Mouse (Mus musculus) hindbrain, embryonic 11.5 days (tissue): ENCODE results near the gene Cyp4f37. TPM values are rescaled to one million over a fixed set of nuclear protein-coding genes. Genes with fewer than 3 reads are reported as not detected.

Experiments
- ATAC-seq: fragments of 200-750 bp; cut with Nextera tagmentation; 2 replicates; pipeline ENCODE4 v1.8.0; 2017; ENCODE audit warnings: mild to moderate bottlenecking, moderate TSS enrichment, moderate library complexity; ENCODE audit not compliant: low FRiP score
- DNase-seq: peaks from one replicate; pipeline ENCODE4 v3.0.0-alpha.2; 2015; ENCODE audit warnings: low spot score
- H3K27ac ChIP-seq: fragments of 300-500 bp; sonication (generic); 2 replicates; pipeline ENCODE4 v1.5.1; 2014; ENCODE audit warnings: mild to moderate bottlenecking, low read depth, low read length
- H3K27me3 ChIP-seq: fragments of 300-500 bp; sonication (generic); 2 replicates; pipeline ENCODE4 v1.6.1; 2014; ENCODE audit warnings: mild to moderate bottlenecking, low read length, moderate library complexity, mixed read lengths; ENCODE audit not compliant: control insufficient read depth, insufficient read depth
- H3K36me3 ChIP-seq: fragments of 300-500 bp; sonication (generic); 2 replicates; pipeline ENCODE4 v1.6.1; 2014; ENCODE audit warnings: mild to moderate bottlenecking, low read length, moderate library complexity, mixed read lengths; ENCODE audit not compliant: control insufficient read depth, insufficient read depth
- H3K4me1 ChIP-seq: fragments of 300-500 bp; sonication (generic); replicated peaks from 2 replicates; pipeline ENCODE4 v1.6.1; 2014; ENCODE audit warnings: low read length, mixed read lengths; ENCODE audit not compliant: control insufficient read depth, insufficient read depth
- H3K4me2 ChIP-seq: fragments of 300-500 bp; sonication (generic); replicated peaks from 2 replicates; pipeline ENCODE4 v1.6.1; 2014; ENCODE audit warnings: mild to moderate bottlenecking, low read depth, low read length
- H3K4me3 ChIP-seq: fragments of 300-500 bp; sonication (generic); 2 replicates; pipeline ENCODE4 v1.5.1; 2014; ENCODE audit warnings: low read depth, low read length
- H3K9ac ChIP-seq: fragments of 300-500 bp; sonication (generic); 2 replicates; pipeline ENCODE4 v1.6.1; 2014; ENCODE audit warnings: low read depth, low read length
- H3K9me3 ChIP-seq: fragments of 300-500 bp; sonication (generic); 2 replicates; pipeline ENCODE4 v1.6.1; 2016; ENCODE audit warnings: low read length; ENCODE audit not compliant: control insufficient read depth
- WGBS: fragments of 180-500 bp; shearing (Covaris S2); extraction: QIAGEN DNeasy Blood & Tissue Kit; methylation state at CpG from one replicate; pipeline ENCODE4 v1.1.7; 2014; 5-methylcytosine and 5-hydroxymethylcytosine counted together
- polyA plus RNA-seq: library from polyadenylated mRNA; unstranded; fragments of >200 nt; fragmentation: Nextera tagmentation; extraction: Ambion mirVana; gene quantifications from 2 replicates; pipeline ENCODE4 v1.2.1, GENCODE M21; 2014

Cyp4f37 gene
- polyA plus RNA-seq, 1 experiment from 2014 or later = not detected

DNA sequence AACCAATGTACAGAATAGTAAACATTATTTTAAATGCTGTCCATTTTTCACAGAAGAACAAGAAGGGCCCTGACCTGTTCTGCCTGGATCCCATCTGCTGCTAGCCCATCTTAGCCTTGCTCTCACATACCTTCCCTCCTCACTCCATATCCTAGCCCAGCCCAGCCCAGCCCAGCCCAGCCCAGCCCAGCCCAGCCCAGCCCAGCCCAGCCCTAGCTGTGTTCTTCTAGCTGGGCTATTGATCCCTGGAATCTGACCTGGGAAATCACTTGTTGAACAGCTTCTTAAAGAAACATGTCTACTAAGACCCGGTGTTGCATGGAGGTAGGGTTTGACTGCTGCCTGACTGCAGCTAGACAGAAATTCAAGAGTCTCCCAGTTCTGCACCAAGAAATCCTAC, 37.1 kb downstream of the Cyp4f37 start:
- Histone ChIP-seq H3K9me3 (no peaks in the 10 kb centered on the region), H3K27me3 (no peaks in the 10 kb centered on the region), H3K27ac (no peak overlapping the region), H3K36me3 (no peaks in the 10 kb centered on the region), H3K4me2 (no peak overlapping the region), H3K4me3 (no peak overlapping the region), H3K9ac (no peak overlapping the region), H3K4me1 (no peaks in the 10 kb centered on the region)
- DNase-seq (no peak), ATAC-seq (no peak)
- 72% methylated on average over 1 of the region's 1 CpGs for WGBS

DNA sequence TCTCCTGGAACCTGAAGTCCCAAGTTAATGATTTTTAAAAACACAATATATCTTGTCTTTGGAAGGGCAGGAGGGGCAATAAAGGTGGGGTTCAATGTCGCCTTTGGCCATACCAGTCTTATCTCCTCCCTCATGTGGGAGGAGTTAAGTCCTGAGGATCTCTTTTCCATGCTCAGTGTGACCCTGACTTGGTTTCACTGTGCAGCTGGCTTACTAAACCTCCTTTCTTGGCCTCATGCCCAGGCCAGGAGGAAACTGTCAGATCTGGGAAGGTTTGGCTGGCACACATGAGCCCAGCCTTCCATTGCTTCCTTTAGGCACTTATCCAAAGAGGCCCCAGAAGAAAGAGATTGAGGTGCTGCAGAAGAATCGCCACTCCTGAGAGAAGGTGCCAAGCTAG, 37.6 kb downstream of the Cyp4f37 start, which contains the start of gene Cyp4f40:
Cyp4f40 (plus strand) TSS at position 189 of the 400 bp plus-strand sequence.
- H3K9me3 ChIP-seq = no peaks in the 10 kb centered on the region
- no peak for ATAC-seq
- no peak within 1 kb of the TSS for H3K4me2 ChIP-seq
- H3K27me3 ChIP-seq = no peaks in the 10 kb centered on the region
- H3K36me3 ChIP-seq = no peaks in the 10 kb centered on the region
- H3K4me3 ChIP-seq = no peak within 1 kb of the TSS
- no peaks in the 10 kb centered on the region for H3K4me1 ChIP-seq
- WGBS = 64% methylated on average over 2 of the region's 2 CpGs
- H3K9ac ChIP-seq = no peak within 1 kb of the TSS
- no peak for DNase-seq
- H3K27ac ChIP-seq = no peak within 1 kb of the TSS

DNA sequence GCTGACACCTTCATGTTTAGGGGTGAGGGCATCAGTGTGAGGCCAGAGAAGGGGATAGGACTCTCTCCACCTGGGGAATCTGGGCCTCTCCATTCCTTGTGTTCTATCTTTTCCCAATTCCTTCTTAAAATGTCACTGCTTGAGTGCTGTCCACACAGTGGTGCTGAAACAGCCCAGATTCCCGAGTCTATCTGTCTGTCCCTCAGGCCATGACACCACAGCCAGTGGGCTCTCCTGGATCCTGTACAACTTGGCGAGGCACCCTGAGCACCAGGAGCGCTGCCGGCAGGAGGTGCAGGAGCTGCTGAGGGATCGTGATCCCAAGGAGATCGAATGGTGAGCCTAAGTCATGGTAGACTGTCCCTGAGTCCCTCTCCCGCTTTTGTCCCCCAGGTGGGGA, 52.9 kb downstream of the Cyp4f37 start:
- no peak overlapping the region for H3K4me3 ChIP-seq
- H3K9me3 ChIP-seq = no peaks in the 10 kb centered on the region
- 65% methylated on average over 7 of the region's 7 CpGs for WGBS
- no peaks in the 10 kb centered on the region for H3K36me3 ChIP-seq
- DNase-seq (no peak), ATAC-seq (no peak)
- H3K4me2 ChIP-seq = no peak overlapping the region
- no peaks in the 10 kb centered on the region for H3K27me3 ChIP-seq
- no peak overlapping the region for H3K27ac ChIP-seq
- no peaks in the 10 kb centered on the region for H3K4me1 ChIP-seq
- H3K9ac ChIP-seq = no peak overlapping the region

DNA sequence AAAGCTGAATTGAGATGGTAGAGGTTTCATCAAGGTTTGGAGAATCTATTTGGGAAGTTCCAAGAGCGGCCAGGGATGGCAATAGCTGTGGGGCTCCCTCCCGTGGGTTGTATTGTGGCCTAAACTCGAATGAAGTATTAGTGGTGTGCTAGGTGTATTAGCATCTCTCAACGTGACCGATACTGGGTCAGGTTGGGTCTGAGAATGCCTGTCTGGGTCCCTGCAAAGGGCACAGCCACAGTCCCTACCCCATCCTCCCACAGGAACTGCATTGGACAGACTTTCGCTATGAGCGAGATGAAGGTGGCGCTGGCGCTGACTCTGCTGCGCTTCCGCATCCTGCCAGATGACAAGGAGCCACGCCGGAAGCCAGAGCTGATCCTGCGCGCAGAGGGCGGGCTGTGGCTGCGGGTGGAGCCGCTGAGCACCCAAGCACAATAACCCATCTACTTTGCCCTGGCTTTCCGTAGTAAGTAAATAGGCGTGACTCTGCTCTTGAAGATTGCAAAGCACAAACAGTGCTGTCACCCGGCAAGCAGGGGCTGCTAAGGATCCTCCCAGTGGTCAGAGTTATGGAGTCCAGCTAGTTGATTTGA, 55.0 kb downstream of the Cyp4f37 start:
- no peaks in the 10 kb centered on the region for H3K27me3 ChIP-seq
- ATAC-seq (no peak), DNase-seq (peak; percentile 17)
- H3K4me1 ChIP-seq = no peaks in the 10 kb centered on the region
- no peaks in the 10 kb centered on the region for H3K9me3 ChIP-seq
- no peak overlapping the region for H3K4me3 ChIP-seq
- H3K27ac ChIP-seq = no peak overlapping the region
- no peaks in the 10 kb centered on the region for H3K36me3 ChIP-seq
- no peak overlapping the region; the same call in 1 of the 2 replicates for H3K4me2 ChIP-seq
- WGBS = 46% methylated on average over 21 of the region's 21 CpGs
- H3K9ac ChIP-seq = no peak overlapping the region

DNA sequence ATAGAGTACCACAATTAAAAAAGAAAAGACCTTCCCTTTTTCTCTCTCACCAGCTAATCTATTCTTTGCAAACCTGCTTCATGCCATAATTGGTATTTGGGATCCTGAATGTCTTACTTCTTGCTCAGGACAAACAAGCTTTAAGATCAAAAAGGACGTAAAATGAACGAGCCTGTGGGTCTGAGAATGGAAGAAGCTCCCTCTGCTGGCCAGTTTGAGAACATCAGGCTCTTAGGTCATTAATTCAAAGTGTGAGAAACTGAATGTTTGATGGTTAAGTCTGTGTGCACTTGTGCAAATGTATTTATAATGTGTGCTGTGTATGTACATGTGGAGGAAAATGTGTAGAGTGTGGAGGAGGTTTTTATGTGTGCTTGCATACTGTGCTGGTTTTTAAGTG, 59.3 kb downstream of the Cyp4f37 start:
- Histone ChIP-seq H3K27me3 (no peaks in the 10 kb centered on the region), H3K27ac (no peak overlapping the region), H3K4me1 (no peaks in the 10 kb centered on the region), H3K36me3 (no peaks in the 10 kb centered on the region), H3K4me3 (no peak overlapping the region), H3K9ac (no peak overlapping the region), H3K9me3 (no peaks in the 10 kb centered on the region), H3K4me2 (no peak overlapping the region)
- ATAC-seq (no peak), DNase-seq (peak; percentile 72)
- 37% methylated on average over 2 of the region's 2 CpGs for WGBS

DNA sequence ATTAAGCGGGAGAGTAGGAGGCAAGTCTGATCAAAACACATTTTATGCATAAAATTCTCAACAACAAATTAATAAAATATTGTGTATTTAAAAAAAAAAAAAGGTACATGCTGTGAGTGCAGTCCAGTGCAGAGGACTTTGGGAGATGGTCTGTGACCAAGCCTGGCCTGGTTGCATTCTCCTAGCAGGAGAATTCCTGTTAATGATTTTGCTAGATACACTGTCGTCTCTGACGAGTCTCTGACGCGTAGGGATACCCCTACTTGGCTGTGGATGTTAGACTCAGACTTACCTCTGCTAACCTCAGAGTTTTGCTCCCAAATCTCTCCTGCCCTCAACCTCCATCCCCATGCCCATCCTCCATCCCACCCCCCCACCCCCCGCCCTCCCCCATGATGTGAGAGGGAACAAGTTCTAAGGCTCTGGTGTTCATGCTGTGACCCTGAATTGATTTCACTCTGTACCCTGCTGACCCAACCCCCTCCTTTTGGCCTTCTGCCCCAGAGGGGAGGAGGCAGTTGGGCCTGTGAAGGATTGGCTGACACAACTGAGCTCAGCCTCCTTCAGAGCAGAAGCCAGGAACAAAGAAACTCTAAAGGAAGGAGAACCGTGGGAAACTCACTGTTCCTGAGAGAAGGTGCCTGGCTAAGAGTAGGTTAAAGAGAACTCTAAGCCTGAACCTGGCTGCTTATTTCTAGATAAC, 64.1 kb downstream of the Cyp4f37 start, which contains the start of gene Cyp4f15:
Cyp4f15 (plus strand) TSS at position 580 of the 703 bp plus-strand sequence.
- Histone ChIP-seq H3K4me3 (no peak within 1 kb of the TSS), H3K27me3 (no peaks in the 10 kb centered on the region), H3K4me1 (no peaks in the 10 kb centered on the region), H3K9me3 (no peaks in the 10 kb centered on the region), H3K4me2 (no peak within 1 kb of the TSS), H3K27ac (no peak within 1 kb of the TSS), H3K9ac (no peak within 1 kb of the TSS), H3K36me3 (no peaks in the 10 kb centered on the region)
- DNase-seq (peak; percentile 19), ATAC-seq (0 out of 2 replicates have a peak, but pooled peaks have one; percentile 54)
- WGBS = 18% methylated on average over 7 of the region's 7 CpGs

Other genes with a start within 250 kb of the Cyp4f37 start
- gene Wiz, start 231.9 kb upstream of the Cyp4f37 start, polyA plus RNA-seq = 27.8 and 33.0 TPM in 2 replicates
- gene Rasal3, start 217.7 kb upstream of the Cyp4f37 start, polyA plus RNA-seq = 0.48 and 0.89 TPM in 2 replicates
- not detected in 2 replicates for gene Pglyrp2, start 197.1 kb upstream of the Cyp4f37 start, polyA plus RNA-seq
- 0.50 TPM in 1 of 2 replicates, not detected in the other for gene Cyp4f39, start 168.6 kb upstream of the Cyp4f37 start, polyA plus RNA-seq
- gene Cyp4f17, start 115.3 kb upstream of the Cyp4f37 start, polyA plus RNA-seq = 6.0 and 10.3 TPM in 2 replicates
- 11.4 TPM in 2 replicates for gene Cyp4f16, start 84.8 kb upstream of the Cyp4f37 start, polyA plus RNA-seq
- not detected in 2 replicates for gene Cyp4f40, start 37.6 kb downstream of the Cyp4f37 start, polyA plus RNA-seq
- 0.43 and 0.66 TPM in 2 replicates for gene Cyp4f15, start 64.3 kb downstream of the Cyp4f37 start, polyA plus RNA-seq
- gene Zfp871, start 167.0 kb downstream of the Cyp4f37 start, polyA plus RNA-seq = 38.3 and 56.8 TPM in 2 replicates
- 43.0 and 49.1 TPM in 2 replicates for gene Zfp811, start 188.6 kb downstream of the Cyp4f37 start, polyA plus RNA-seq
- 20.3 and 24.4 TPM in 2 replicates for gene Zfp799, start 209.0 kb downstream of the Cyp4f37 start, polyA plus RNA-seq